Mouse (Mus musculus) heart, embryonic 12.5 days (tissue): Measurements from ENCODE around the gene H2afx. TPM values are rescaled to one million over a fixed set of nuclear protein-coding genes. Genes with fewer than 3 reads are reported as not detected.

Experiments used
- microRNA-seq: library from miRNA; unstranded; fragments of <30 nt; microRNA quantifications from one replicate; pipeline ENCODE4, GENCODE M21; 2017
- polyA plus RNA-seq: library from polyadenylated mRNA; unstranded; fragments of >200 nt; fragmentation: Nextera tagmentation; extraction: Ambion mirVana; gene quantifications from 2 replicates; pipeline ENCODE4 v1.2.1, GENCODE M21; 2016

Gene H2afx
- polyA plus RNA-seq, 1 experiment from 2014 or later: 231 TPM

Small RNA genes lying within 50 kb of the gene (microRNA-seq; reads per million reads assigned to microRNA genes)
- not detected for gene Gm44335

Other genes with a start within 250 kb of the H2afx start
- gene Mfrp, start 233.0 kb upstream of the H2afx start, polyA plus RNA-seq: not detected in 2 replicates
- gene C1qtnf5, start 227.4 kb upstream of the H2afx start, polyA plus RNA-seq: 0.67 and 1.1 TPM in 2 replicates
- 0.20 TPM in 1 of 2 replicates, not detected in the other for gene Gm49380, start 221.2 kb upstream of the H2afx start, polyA plus RNA-seq
- 48.4 and 51.3 TPM in 2 replicates for gene Rnf26, start 221.2 kb upstream of the H2afx start, polyA plus RNA-seq
- gene Mcam, start 200.2 kb upstream of the H2afx start, polyA plus RNA-seq: 129 and 130 TPM in 2 replicates
- gene Cbl, start 100.6 kb upstream of the H2afx start, polyA plus RNA-seq: 18.3 and 20.0 TPM in 2 replicates
- not detected in 2 replicates for gene Ccdc153, start 94.0 kb upstream of the H2afx start, polyA plus RNA-seq
- gene Pdzd3, start 83.2 kb upstream of the H2afx start, polyA plus RNA-seq: not detected in 2 replicates
- 6.9 and 7.7 TPM in 2 replicates for gene Nlrx1, start 66.1 kb upstream of the H2afx start, polyA plus RNA-seq
- 4.3 and 4.6 TPM in 2 replicates for gene Abcg4, start 46.1 kb upstream of the H2afx start, polyA plus RNA-seq
- gene Hinfp, start 29.0 kb upstream of the H2afx start, polyA plus RNA-seq: 16.5 and 18.3 TPM in 2 replicates
- 8.6 and 10.3 TPM in 2 replicates for gene C2cd2l, start 14.4 kb upstream of the H2afx start, polyA plus RNA-seq
- gene Dpagt1, start 8.7 kb upstream of the H2afx start, polyA plus RNA-seq: 29.7 and 31.4 TPM in 2 replicates
- gene Hmbs, start 9.5 kb downstream of the H2afx start, polyA plus RNA-seq: 158 and 176 TPM in 2 replicates
- 19.7 and 21.8 TPM in 2 replicates for gene Vps11, start 27.0 kb downstream of the H2afx start, polyA plus RNA-seq
- 21.5 and 23.6 TPM in 2 replicates for gene Hyou1, start 44.8 kb downstream of the H2afx start, polyA plus RNA-seq
- gene Slc37a4, start 62.2 kb downstream of the H2afx start, polyA plus RNA-seq: 28.1 and 33.0 TPM in 2 replicates
- gene Rps25, start 72.4 kb downstream of the H2afx start, polyA plus RNA-seq: 1,234 and 1,239 TPM in 2 replicates
- gene Trappc4, start 72.9 kb downstream of the H2afx start, polyA plus RNA-seq: 82.6 and 85.2 TPM in 2 replicates
- 19.1 and 21.6 TPM in 2 replicates for gene Ccdc84, start 83.9 kb downstream of the H2afx start, polyA plus RNA-seq
- gene Foxr1, start 106.4 kb downstream of the H2afx start, polyA plus RNA-seq: not detected in 2 replicates
- gene Upk2, start 120.3 kb downstream of the H2afx start, polyA plus RNA-seq: 0.42 TPM in 1 of 2 replicates, not detected in the other
- 11.3 and 12.3 TPM in 2 replicates for gene Bcl9l, start 148.1 kb downstream of the H2afx start, polyA plus RNA-seq
- gene Cxcr5, start 227.2 kb downstream of the H2afx start, polyA plus RNA-seq: not detected in 2 replicates